Comparison of ENCODE assay signal across 22 mouse cellular contexts in the genomic region with DNA sequence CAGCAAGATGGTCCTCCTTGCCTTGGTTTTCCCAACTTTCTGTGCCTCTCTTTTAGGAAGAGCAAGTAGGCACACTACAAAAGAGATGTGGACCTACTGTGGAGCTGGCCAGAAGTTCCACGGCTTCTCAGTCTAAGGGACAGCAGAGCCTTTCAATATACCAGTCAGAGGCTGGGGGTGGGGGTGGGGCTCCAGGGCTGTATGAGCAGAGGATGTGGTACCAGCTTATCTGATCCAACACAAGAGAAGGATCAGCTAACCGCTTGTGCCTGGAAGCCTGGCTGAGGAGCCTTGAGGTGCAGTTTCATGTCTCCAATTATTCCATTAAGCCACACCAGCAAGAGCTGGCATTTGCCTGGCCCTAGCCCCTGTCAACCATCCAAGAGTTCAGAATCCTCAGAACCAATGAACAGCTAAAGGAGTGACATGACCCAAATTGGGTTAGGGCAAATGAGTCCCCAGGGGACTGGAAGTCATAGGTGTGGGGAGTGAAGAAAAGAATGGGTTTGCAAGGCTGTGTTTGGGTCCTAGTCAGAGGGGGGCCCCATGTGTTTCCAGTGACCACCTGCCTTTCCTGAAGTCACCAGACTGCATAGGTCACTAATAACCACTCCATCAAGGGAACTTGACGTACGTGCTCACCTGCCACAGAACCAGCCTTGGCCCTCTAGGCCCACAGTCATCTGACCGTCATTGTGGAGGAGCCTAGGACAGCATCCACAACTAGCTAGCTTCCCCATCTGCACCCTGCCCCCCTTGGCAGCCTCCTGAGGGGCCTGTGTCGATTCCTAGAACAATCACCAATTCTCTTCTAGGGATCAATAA. TPM values are rescaled to one million over a fixed set of nuclear protein-coding genes. Genes with fewer than 3 reads are reported as not detected.
DNase-seq lines count a peak whose midpoint lies in the region; ATAC-seq and TF ChIP-seq lines count a peak whose summit lies in the region.
"Had no signal": no experiment of that assay in that cellular context is flagged by ENCODE, and none has a peak within 500 bp of the region (broad histone marks: within the 10 kb centered on the region; RNA-seq: fewer than 3 reads in every experiment).

No protein-coding gene starts in this region.

- H3K9ac ChIP-seq in midbrain, embryonic 13.5 days (replicated peaks) = no peak overlapping the region
- H3K9ac ChIP-seq: forebrain, embryonic 12.5 days; liver, embryonic 15.5 days had no signal

- H3K4me1 ChIP-seq in midbrain, embryonic 13.5 days (replicated peaks) = peaks cover 48% of the 10 kb centered on the region

- 0 out of 2 replicates have a peak overlapping the region, but pooled peaks have one; percentile 17 for H3K27ac ChIP-seq in gastrocnemius, adult 2 months
- H3K27ac ChIP-seq in layer of hippocampus, adult 2 months = peak overlapping the region; percentile 91
- H3K27ac ChIP-seq in midbrain, embryonic 13.5 days = no peak overlapping the region
- H3K27ac ChIP-seq: forebrain, embryonic 12.5 days; liver, embryonic 15.5 days; midbrain, embryonic 10.5 days; stomach, postnatal 0 days had no signal

- DNase-seq in gastrocnemius, adult 2 months = no peak
- no peak for DNase-seq in gastrocnemius, adult 18-20 months (ENCODE audit: low spot score)
- DNase-seq in layer of hippocampus, adult 2 months (ENCODE audit: low spot score in 2 of 2) = no peak
- no peak for DNase-seq in layer of hippocampus, postnatal 14 days (ENCODE audit: low spot score in 2 of 2)
- DNase-seq in ovary, adult 18-20 months (ENCODE audit: low spot score) = no peak
- DNase-seq: B cell, adult 2 months; lung, postnatal 10 days had no signal

- no peaks in the 10 kb centered on the region for H3K9me3 ChIP-seq in midbrain, embryonic 13.5 days
- H3K9me3 ChIP-seq: forebrain, embryonic 12.5 days; liver, embryonic 15.5 days; midbrain, embryonic 10.5 days had no signal

- H3K27me3 ChIP-seq in midbrain, embryonic 13.5 days = no peaks in the 10 kb centered on the region
- H3K27me3 ChIP-seq: forebrain, embryonic 12.5 days had no signal

- H3K4me3 ChIP-seq in gastrocnemius, adult 2 months = no peak overlapping the region
- no peak overlapping the region for H3K4me3 ChIP-seq in layer of hippocampus, adult 2 months
- H3K4me3 ChIP-seq in midbrain, embryonic 13.5 days (replicated peaks) = no peak overlapping the region
- H3K4me3 ChIP-seq: forebrain, embryonic 12.5 days; liver, embryonic 15.5 days; midbrain, embryonic 10.5 days had no signal

- no peak overlapping the region for H3K4me2 ChIP-seq in midbrain, embryonic 13.5 days (replicated peaks)
- H3K4me2 ChIP-seq: forebrain, embryonic 12.5 days; liver, embryonic 15.5 days had no signal

- peaks cover 61% of the 10 kb centered on the region for H3K36me3 ChIP-seq in midbrain, embryonic 13.5 days
- H3K36me3 ChIP-seq: liver, embryonic 15.5 days had no signal

- TF ChIP-seq CTCF in gastrocnemius, adult 2 months (IDR thresholded peaks at IDR 0.05) = no peak
- no peak for TF ChIP-seq CTCF in layer of hippocampus, adult 2 months (conservative IDR thresholded peaks at IDR 0.05)

- WGBS in midbrain, embryonic 13.5 days = 83% methylated on average over 6 of the region's 6 CpGs

- peak; percentile 75 for ATAC-seq in CD4-positive, CD25-positive, alpha-beta regulatory T cell, adult 4 months
- ATAC-seq in megakaryocyte progenitor cell, adult 5-6 weeks (replicated peaks; ENCODE audit: poor library complexity) = peak; percentile 42
- ATAC-seq in midbrain, embryonic 13.5 days = no peak
- ATAC-seq: intestine, postnatal 0 days had no signal

- intact Hi-C loops in gastrocnemius, adult 2 months (cut with DNase I) = no loop called here

RNA-seq across cellular contexts. Expression of a gene that starts 17.8 kb away (rescaled TPM):
- 10 to 100 TPM; 29.3 to 32.1 TPM for total RNA-seq in gastrocnemius, adult 2 months (2021)
- 10 to 100 TPM; 29.0 to 35.9 TPM for total RNA-seq in gastrocnemius, adult 18-20 months (2021)
- 10 to 100 TPM; 71.8 to 86.4 TPM for total RNA-seq in layer of hippocampus, adult 2 months (2021)
- total RNA-seq in layer of hippocampus, postnatal 14 days (2021) = 10 to 100 TPM; 98.3 to 98.6 TPM
- polyA plus RNA-seq in CD4-positive, CD25-positive, alpha-beta regulatory T cell, adult 4 months (2017; shearing (Covaris generic)) = under 1 TPM in 1 of 2 experiments, not detected in 1; 0.32 TPM
- total RNA-seq in megakaryocyte progenitor cell, adult 5-6 weeks (2015) = 0.64 and 1.4 TPM in 2 replicates
- 2.7 and 5.7 TPM in 2 replicates for total RNA-seq in megakaryocyte progenitor cell, adult 5-6 weeks (2017)
- 47.9 and 55.5 TPM in 2 replicates for polyA plus RNA-seq in midbrain, embryonic 13.5 days (2015; fragmentation: Nextera tagmentation; extraction: Ambion mirVana)
- total RNA-seq: neutrophil, adult 5-6 weeks had no signal

RNA-seq across cellular contexts. Expression of a gene that starts 44.2 kb away (rescaled TPM):
- total RNA-seq in gastrocnemius, adult 2 months (2021) = not detected
- not detected for total RNA-seq in gastrocnemius, adult 18-20 months (2021)
- under 1 TPM in 1 of 2 experiments, not detected in 1; 0.18 TPM for total RNA-seq in layer of hippocampus, adult 2 months (2021)
- total RNA-seq in layer of hippocampus, postnatal 14 days (2021) = not detected
- polyA plus RNA-seq in CD4-positive, CD25-positive, alpha-beta regulatory T cell, adult 4 months (2017; shearing (Covaris generic)) = not detected
- not detected in 2 replicates for total RNA-seq in megakaryocyte progenitor cell, adult 5-6 weeks (2015)
- not detected in 2 replicates for total RNA-seq in megakaryocyte progenitor cell, adult 5-6 weeks (2017)
- not detected in 2 replicates for polyA plus RNA-seq in midbrain, embryonic 13.5 days (2015; fragmentation: Nextera tagmentation; extraction: Ambion mirVana)
- total RNA-seq: adrenal gland, postnatal 36 days; granulocyte monocyte progenitor cell, adult 5-6 weeks; hematopoietic stem cell, adult 5-6 weeks; neutrophil, adult 5-6 weeks had no signal
- polyA plus RNA-seq: embryonic facial prominence, embryonic 14.5 days; forebrain, embryonic 12.5 days; limb, embryonic 11.5 days; liver, embryonic 15.5 days; midbrain, embryonic 10.5 days; spleen, adult 2 months; stomach, postnatal 0 days had no signal

RNA-seq across cellular contexts. Expression of a gene that starts 50.4 kb away (rescaled TPM):
- total RNA-seq in gastrocnemius, adult 2 months (2021) = 10 to 100 TPM; 83.0 to 85.3 TPM
- 10 to 100 TPM; 70.7 to 81.5 TPM for total RNA-seq in gastrocnemius, adult 18-20 months (2021)
- 100 to 1,000 TPM in 1 of 2 experiments, 10 to 100 TPM in 1; 100.0 to 103 TPM for total RNA-seq in layer of hippocampus, adult 2 months (2021)
- total RNA-seq in layer of hippocampus, postnatal 14 days (2021) = 100 to 1,000 TPM; 102 to 109 TPM
- 10 to 100 TPM; 68.0 to 77.9 TPM for polyA plus RNA-seq in CD4-positive, CD25-positive, alpha-beta regulatory T cell, adult 4 months (2017; shearing (Covaris generic))
- total RNA-seq in megakaryocyte progenitor cell, adult 5-6 weeks (2015) = 169 and 181 TPM in 2 replicates
- 163 and 188 TPM in 2 replicates for total RNA-seq in megakaryocyte progenitor cell, adult 5-6 weeks (2017)
- polyA plus RNA-seq in midbrain, embryonic 13.5 days (2015; fragmentation: Nextera tagmentation; extraction: Ambion mirVana) = 142 and 145 TPM in 2 replicates

RNA-seq across cellular contexts. Expression of a gene that starts 50.5 kb away (rescaled TPM):
- total RNA-seq in gastrocnemius, adult 2 months (2021) = 10 to 100 TPM; 27.4 to 28.4 TPM
- total RNA-seq in gastrocnemius, adult 18-20 months (2021) = 10 to 100 TPM; 23.3 to 27.5 TPM
- total RNA-seq in layer of hippocampus, adult 2 months (2021) = 10 to 100 TPM; 73.9 to 84.9 TPM
- total RNA-seq in layer of hippocampus, postnatal 14 days (2021) = 10 to 100 TPM; 74.9 to 88.5 TPM
- 10 to 100 TPM; 55.1 to 73.7 TPM for polyA plus RNA-seq in CD4-positive, CD25-positive, alpha-beta regulatory T cell, adult 4 months (2017; shearing (Covaris generic))
- 33.3 and 34.0 TPM in 2 replicates for total RNA-seq in megakaryocyte progenitor cell, adult 5-6 weeks (2015)
- 25.9 and 38.9 TPM in 2 replicates for total RNA-seq in megakaryocyte progenitor cell, adult 5-6 weeks (2017)
- 171 and 183 TPM in 2 replicates for polyA plus RNA-seq in midbrain, embryonic 13.5 days (2015; fragmentation: Nextera tagmentation; extraction: Ambion mirVana)

Comparison
In these comparisons a context has a peak if more than half of its experiments do, and no peak if none do; other contexts are left out.
1. RNA of a gene that starts 17.8 kb away (total RNA-seq): 98.3 to 98.6 TPM in layer of hippocampus, postnatal 14 days, 71.8 to 86.4 TPM in layer of hippocampus, adult 2 months, 29.0 to 35.9 TPM in gastrocnemius, adult 18-20 months and 29.3 to 32.1 TPM in gastrocnemius, adult 2 months; 0.64 to 5.7 TPM in megakaryocyte progenitor cell, adult 5-6 weeks; every median in the first group is over 4 times any median in the second.